Comparison of ENCODE assay signal across 18 mouse cellular contexts in the genomic region with DNA sequence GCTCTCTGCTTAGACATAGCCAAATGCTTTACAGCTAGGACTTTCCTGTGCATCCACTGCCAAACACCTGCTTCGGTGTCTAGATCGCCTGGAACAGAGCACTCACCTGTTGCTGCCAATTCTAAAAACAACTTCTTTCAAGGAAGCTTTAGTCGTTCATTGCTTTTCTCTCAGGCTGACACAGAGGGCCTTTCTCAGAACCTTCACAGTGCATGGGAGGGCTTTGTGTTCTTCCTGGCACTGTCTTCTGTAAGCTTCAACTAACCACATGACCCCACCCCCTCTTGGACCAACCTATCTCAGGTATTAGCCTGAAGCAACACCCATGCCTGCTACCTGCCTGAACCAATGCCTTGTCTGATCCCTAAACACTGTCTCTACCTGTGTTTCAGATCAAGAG.
"Had no signal": no experiment of that assay in that cellular context is flagged by ENCODE, and none has a peak within 500 bp of the region (broad histone marks: within the 10 kb centered on the region; RNA-seq: fewer than 3 reads in every experiment).

No protein-coding gene starts in this region.

- H3K27me3 ChIP-seq: kidney, embryonic 15.5 days; midbrain, embryonic 12.5 days; midbrain, embryonic 15.5 days; neural tube, embryonic 13.5 days had no signal

- H3K36me3 ChIP-seq: midbrain, embryonic 12.5 days; midbrain, embryonic 15.5 days; neural tube, embryonic 13.5 days had no signal

- DNase-seq: kidney, adult 8-10 months; kidney, postnatal 10 days; kidney, postnatal 36 days; layer of hippocampus, postnatal 36 days; left cerebral cortex, postnatal 4 days; liver, postnatal 0 days; lung, embryonic 14.5 days; thymus, adult 18-20 months; thymus, postnatal 36 days had no signal

- H3K4me3 ChIP-seq: kidney, embryonic 15.5 days; left cerebral cortex, adult 2 months; midbrain, embryonic 12.5 days; midbrain, embryonic 15.5 days; neural tube, embryonic 13.5 days had no signal

- H3K4me2 ChIP-seq: kidney, embryonic 15.5 days; liver, embryonic 11.5 days; lung, embryonic 14.5 days; midbrain, embryonic 12.5 days; midbrain, embryonic 15.5 days; neural tube, embryonic 13.5 days had no signal

- ATAC-seq: liver, postnatal 0 days; lung, postnatal 0 days; midbrain, embryonic 15.5 days had no signal

- H3K27ac ChIP-seq: kidney, embryonic 15.5 days; left cerebral cortex, adult 2 months; liver, embryonic 14.5 days; macrophage; midbrain, embryonic 12.5 days; midbrain, embryonic 15.5 days; neural tube, embryonic 13.5 days had no signal

- H3K9ac ChIP-seq: kidney, embryonic 15.5 days; liver, embryonic 14.5 days; liver, postnatal 0 days; lung, embryonic 14.5 days; midbrain, embryonic 12.5 days; midbrain, embryonic 15.5 days; neural tube, embryonic 13.5 days had no signal

- H3K9me3 ChIP-seq: kidney, embryonic 15.5 days; midbrain, embryonic 12.5 days; midbrain, embryonic 15.5 days; neural tube, embryonic 13.5 days had no signal
